Mouse (Mus musculus): ENCODE measurements around the gene Rab43. TPM values are rescaled to one million over a fixed set of nuclear protein-coding genes. Genes with fewer than 3 reads are reported as not detected.

Gene Rab43
- polyA plus RNA-seq, 1 experiment from 2014 or later: 12.5 TPM

- Histone ChIP-seq H3K9ac (no peak overlapping the region), H3K9me3 (no peaks in the 10 kb centered on the region), H3K4me1 (peaks cover 2% of the 10 kb centered on the region; the same call in 1 of the 2 replicates), H3K27ac (no peak overlapping the region), H3K4me2 (no peak overlapping the region), H3K27me3 (no peaks in the 10 kb centered on the region), H3K4me3 (no peak overlapping the region), H3K36me3 (peaks cover 28% of the 10 kb centered on the region)
- no peak for ATAC-seq (ENCODE audit: insufficient number of reproducible peaks, low FRiP score, low TSS enrichment, low read depth)
- 92% methylated on average over 10 of the region's 10 CpGs for WGBS
These were observed 18.0 kb downstream of the Rab43 start for GRCm38 (mm10) chr6:87793821-87794510.

DNA sequence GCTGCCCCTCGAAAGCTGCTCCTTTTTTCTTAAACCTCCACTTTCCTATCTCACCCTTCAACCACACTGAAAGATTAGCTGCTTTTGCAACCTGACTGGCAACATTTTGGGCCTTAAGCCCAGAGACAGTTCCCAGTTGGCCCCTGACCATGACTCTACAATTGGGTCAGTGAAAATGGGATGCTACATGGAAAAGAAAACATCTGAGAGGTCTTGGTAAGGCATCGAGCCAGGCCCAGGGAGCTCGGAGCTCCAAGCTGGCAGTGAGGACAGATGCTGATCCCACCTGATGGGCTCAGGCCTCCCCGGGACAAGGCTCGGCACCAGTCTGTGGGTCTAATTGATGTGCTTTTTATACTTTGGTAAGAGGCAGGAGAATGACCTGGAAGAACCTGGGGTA, 20.1 kb downstream of the Rab43 start:
- Histone ChIP-seq H3K27ac (no peak overlapping the region), H3K27me3 (no peaks in the 10 kb centered on the region), H3K4me1 (peaks cover 2% of the 10 kb centered on the region; the same call in 1 of the 2 replicates), H3K4me3 (no peak overlapping the region), H3K4me2 (no peak overlapping the region), H3K9ac (no peak overlapping the region), H3K36me3 (peaks cover 28% of the 10 kb centered on the region), H3K9me3 (no peaks in the 10 kb centered on the region)
- WGBS: 92% methylated on average over 5 of the region's 5 CpGs
- ATAC-seq (ENCODE audit: insufficient number of reproducible peaks, low FRiP score, low TSS enrichment, low read depth): no peak

DNA sequence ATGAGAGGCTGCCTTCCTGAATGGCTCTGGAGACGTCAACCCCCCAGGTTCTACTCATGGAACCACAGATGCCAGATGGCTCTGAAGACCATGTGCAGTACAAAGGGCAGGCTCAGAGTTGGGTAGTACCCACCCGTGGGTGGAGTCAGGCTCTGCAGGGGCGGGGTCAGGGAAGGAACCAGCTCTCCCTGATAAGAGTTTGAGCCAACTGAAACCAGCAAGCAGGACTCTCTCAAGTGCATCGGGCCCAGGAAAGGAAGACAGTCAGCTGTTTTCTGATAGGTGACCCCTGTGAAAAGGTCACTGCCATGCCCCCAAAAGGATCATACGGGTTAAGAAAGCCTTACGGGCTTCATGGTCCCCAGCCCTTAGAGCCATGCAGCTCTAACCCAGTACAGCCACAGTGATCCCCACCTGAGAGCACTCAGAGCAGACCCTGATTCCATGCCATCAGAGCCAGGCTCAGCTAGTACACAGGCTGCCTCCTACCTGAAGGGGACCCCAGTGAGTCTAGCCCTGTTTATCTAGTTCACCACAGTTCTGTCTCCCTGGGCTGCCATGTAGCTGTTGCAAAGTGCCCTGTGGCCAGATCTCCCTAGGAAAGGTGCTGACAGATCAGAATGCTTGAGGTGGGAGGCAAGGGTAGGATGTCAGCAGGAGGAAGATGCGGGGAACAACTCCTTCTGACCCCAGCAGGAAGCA, 21.0 kb downstream of the Rab43 start:
- Histone ChIP-seq H3K27ac (no peak overlapping the region), H3K4me3 (no peak overlapping the region), H3K36me3 (peaks cover 28% of the 10 kb centered on the region), H3K4me2 (no peak overlapping the region), H3K9ac (no peak overlapping the region), H3K4me1 (no peaks in the 10 kb centered on the region; the same call in 1 of the 2 replicates), H3K27me3 (no peaks in the 10 kb centered on the region), H3K9me3 (no peaks in the 10 kb centered on the region)
- 67% methylated on average over 7 of the region's 7 CpGs for WGBS
- ATAC-seq (ENCODE audit: insufficient number of reproducible peaks, low FRiP score, low TSS enrichment, low read depth): no peak

DNA sequence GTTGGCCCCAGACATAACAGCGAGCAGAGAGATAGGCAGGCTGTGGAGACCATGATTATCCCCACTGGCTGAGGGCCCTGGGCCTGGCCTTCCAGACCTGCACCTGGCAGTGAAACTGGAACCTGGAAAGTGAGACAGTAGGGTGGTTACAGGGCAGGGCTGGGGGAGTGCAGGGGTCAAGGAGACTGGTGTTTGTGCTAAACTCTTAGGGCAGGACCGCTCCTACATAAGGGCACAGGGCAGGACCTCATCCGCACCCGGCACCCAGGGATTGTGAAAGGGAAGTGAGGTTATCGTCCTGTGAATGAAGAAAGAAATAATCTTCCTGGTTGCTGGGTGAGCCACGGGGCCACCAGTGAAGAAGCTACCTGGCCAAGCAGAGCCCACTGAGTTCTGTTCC, 22.2 kb downstream of the Rab43 start:
- Histone ChIP-seq H3K27ac (no peak overlapping the region), H3K9me3 (no peaks in the 10 kb centered on the region), H3K4me1 (no peaks in the 10 kb centered on the region; the same call in 1 of the 2 replicates), H3K4me3 (no peak overlapping the region), H3K27me3 (no peaks in the 10 kb centered on the region), H3K9ac (no peak overlapping the region), H3K36me3 (peaks cover 28% of the 10 kb centered on the region), H3K4me2 (no peak overlapping the region)
- WGBS: 92% methylated on average over 6 of the region's 6 CpGs
- no peak for ATAC-seq (ENCODE audit: insufficient number of reproducible peaks, low FRiP score, low TSS enrichment, low read depth)

DNA sequence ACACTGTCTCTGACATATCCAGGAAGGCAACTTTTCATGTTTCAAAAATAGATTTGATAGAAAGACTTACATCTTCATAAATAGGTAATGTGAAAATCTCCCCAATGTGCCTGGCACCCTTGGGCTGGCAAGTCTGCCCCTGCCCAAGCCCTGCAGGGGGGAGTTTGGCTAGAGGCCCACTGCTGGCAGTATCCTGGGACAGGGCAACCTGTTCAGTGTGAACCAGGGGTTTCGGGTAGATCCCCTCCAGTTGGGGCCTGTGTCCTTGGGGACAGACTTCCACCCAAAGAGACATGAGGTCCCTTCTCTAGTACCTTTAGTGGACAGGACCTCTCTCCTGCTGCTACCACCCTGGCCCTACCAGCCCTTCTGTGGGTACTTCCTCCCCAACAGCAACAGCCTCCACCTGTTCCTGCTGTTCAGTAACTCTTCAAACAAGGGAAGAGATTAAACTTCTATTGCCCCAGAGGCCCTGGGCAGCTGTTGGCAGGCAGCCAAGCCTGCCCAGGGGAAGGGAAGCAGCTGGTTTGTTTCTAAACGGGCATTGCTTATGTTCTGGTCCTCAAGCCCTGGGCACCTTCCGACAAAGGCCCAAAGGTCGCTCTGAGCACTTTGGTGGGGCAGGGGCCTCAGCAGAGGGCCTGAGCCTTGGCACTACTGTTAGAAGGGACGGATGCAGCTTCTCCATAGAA, 22.9 kb downstream of the Rab43 start:
- ATAC-seq (ENCODE audit: insufficient number of reproducible peaks, low FRiP score, low TSS enrichment, low read depth): no peak
- no peak overlapping the region for H3K9ac ChIP-seq
- H3K27me3 ChIP-seq: no peaks in the 10 kb centered on the region
- H3K4me2 ChIP-seq: no peak overlapping the region
- 39% methylated on average over 5 of the region's 5 CpGs for WGBS
- no peak overlapping the region for H3K4me3 ChIP-seq
- no peak overlapping the region for H3K27ac ChIP-seq
- H3K36me3 ChIP-seq: peaks cover 26% of the 10 kb centered on the region
- no peaks in the 10 kb centered on the region for H3K9me3 ChIP-seq
- no peaks in the 10 kb centered on the region; the same call in 1 of the 2 replicates for H3K4me1 ChIP-seq

DNA sequence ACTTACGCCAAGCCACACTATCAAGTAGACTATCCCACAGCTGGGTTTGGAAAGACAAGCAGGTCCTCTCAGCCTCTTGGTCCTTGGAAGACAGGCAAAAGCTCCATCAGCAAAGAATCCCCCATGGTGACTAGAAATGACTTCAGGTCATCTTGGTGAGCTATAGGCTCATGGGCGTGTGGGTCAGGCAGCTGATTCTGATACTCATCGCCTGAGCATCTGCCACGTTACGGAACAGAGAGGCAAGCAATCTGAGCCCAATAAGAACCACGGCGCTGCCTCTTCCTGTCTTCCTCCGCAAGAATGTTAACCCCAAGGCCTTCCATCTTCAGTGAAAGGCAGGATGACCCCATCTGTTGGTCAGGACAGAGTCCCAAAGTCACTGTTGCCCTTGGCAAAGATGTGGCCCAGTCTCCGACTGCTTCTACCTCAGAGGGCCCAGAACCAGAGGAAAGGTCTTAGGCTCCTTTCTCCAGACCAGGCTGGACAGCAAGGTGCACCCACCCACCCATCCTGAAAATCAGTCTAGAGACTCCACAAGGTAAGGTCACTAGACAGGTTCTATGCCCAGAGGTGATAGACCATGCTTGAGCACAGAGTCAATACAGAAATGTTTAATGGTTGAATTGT, 23.6 kb downstream of the Rab43 start:
- ATAC-seq (ENCODE audit: insufficient number of reproducible peaks, low FRiP score, low TSS enrichment, low read depth): no peak
- Histone ChIP-seq H3K9ac (no peak overlapping the region), H3K27ac (no peak overlapping the region), H3K27me3 (no peaks in the 10 kb centered on the region), H3K9me3 (no peaks in the 10 kb centered on the region), H3K4me2 (no peak overlapping the region), H3K4me3 (no peak overlapping the region), H3K4me1 (no peaks in the 10 kb centered on the region; the same call in 1 of the 2 replicates), H3K36me3 (peaks cover 25% of the 10 kb centered on the region)
- WGBS: 87% methylated on average over 9 of the region's 9 CpGs

GRCm38 (mm10) chr6:87787108-87787890, 24.7 kb downstream of the Rab43 start:
- Histone ChIP-seq H3K36me3 (peaks cover 16% of the 10 kb centered on the region), H3K4me3 (no peak overlapping the region), H3K27ac (no peak overlapping the region), H3K27me3 (no peaks in the 10 kb centered on the region), H3K4me2 (no peak overlapping the region), H3K9me3 (no peaks in the 10 kb centered on the region), H3K4me1 (no peaks in the 10 kb centered on the region; the same call in 1 of the 2 replicates), H3K9ac (no peak overlapping the region)
- ATAC-seq (ENCODE audit: insufficient number of reproducible peaks, low FRiP score, low TSS enrichment, low read depth): no peak
- 76% methylated on average over 6 of the region's 6 CpGs for WGBS

DNA sequence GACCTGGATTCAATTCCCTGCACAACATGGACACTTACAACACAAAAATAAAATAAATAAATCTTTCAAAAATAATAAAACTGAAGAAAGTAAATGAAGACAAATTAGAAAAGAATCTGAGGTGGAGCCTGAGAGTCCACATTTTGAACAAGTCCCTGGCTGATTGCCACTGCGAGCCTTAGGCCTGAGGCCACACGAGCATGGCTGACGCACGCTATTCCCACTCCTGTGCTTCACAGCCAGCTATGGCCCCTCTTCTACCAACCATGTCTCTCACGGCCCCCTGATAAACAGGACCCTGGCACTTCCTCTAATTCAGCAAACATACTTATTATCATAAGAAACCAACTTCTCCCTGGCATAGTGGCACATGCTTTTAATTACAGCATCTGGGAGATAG, 25.3 kb downstream of the Rab43 start:
- no peaks in the 10 kb centered on the region; the same call in 1 of the 2 replicates for H3K4me1 ChIP-seq
- ATAC-seq (ENCODE audit: insufficient number of reproducible peaks, low FRiP score, low TSS enrichment, low read depth): no peak
- H3K27ac ChIP-seq: no peak overlapping the region
- peaks cover 9% of the 10 kb centered on the region for H3K36me3 ChIP-seq
- no peak overlapping the region for H3K9ac ChIP-seq
- 66% methylated on average over 5 of the region's 5 CpGs for WGBS
- no peak overlapping the region for H3K4me2 ChIP-seq
- no peak overlapping the region for H3K4me3 ChIP-seq
- H3K27me3 ChIP-seq: no peaks in the 10 kb centered on the region
- no peaks in the 10 kb centered on the region for H3K9me3 ChIP-seq

- WGBS: 74% methylated on average over 8 of the region's 8 CpGs
These were observed 27.9 kb downstream of the Rab43 start for GRCm38 (mm10) chr6:87784033-87784432.

DNA sequence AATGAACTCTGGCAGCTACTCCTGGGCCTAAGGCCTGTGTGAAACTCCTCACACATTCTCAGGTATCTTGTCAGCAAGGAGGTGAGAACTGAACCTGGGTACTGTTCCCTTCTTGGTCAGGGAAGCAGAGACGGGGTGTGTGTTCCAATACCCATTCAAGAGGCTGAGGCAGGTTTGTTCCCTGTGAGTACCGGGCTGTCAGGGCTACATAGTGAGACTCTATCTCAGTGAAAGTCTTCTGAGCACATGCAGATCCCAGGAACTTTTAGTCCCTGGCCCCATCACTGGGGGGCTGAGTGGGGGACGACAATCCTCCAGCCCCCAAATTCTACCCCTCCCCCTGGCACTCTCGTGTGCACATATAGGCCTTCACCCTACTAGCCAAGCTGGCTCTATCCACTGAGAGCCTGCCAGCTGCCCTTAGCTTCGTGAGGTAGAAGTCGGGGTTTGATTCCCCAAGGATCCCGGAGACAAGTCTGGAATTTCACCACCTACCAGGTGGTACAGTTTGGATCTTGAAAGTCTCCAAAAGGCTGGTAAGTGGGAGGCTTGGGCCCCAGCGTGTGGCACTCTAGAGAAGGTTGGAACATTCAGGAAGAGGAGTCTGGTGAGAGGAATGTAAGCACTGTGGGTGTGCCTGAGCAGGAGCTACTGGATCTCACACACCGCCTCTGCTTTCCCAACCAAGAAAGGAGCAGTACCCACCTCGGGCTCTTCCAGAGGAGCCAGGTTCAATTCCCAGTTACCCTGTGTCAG, 31.2 kb downstream of the Rab43 start:
- Histone ChIP-seq H3K4me1 (peaks cover 13% of the 10 kb centered on the region), H3K36me3 (no peaks in the 10 kb centered on the region), H3K4me3 (no peak overlapping the region), H3K9ac (no peak overlapping the region), H3K27me3 (no peaks in the 10 kb centered on the region), H3K27ac (no peak overlapping the region), H3K9me3 (no peaks in the 10 kb centered on the region), H3K4me2 (no peak overlapping the region)
- no peak for ATAC-seq (ENCODE audit: insufficient number of reproducible peaks, low FRiP score, low TSS enrichment, low read depth)
- WGBS: 69% methylated on average over 10 of the region's 10 CpGs

More at GRCm38 (mm10) chr6:87784033-87784432, 27.9 kb downstream of the Rab43 start:
- no peak for ATAC-seq (ENCODE audit: insufficient number of reproducible peaks, low FRiP score, low TSS enrichment, low read depth)
- no peak overlapping the region for H3K9ac ChIP-seq
- no peaks in the 10 kb centered on the region for H3K27me3 ChIP-seq
- no peak overlapping the region for H3K4me2 ChIP-seq
- H3K4me3 ChIP-seq: no peak overlapping the region
- H3K9me3 ChIP-seq: no peaks in the 10 kb centered on the region
- H3K36me3 ChIP-seq: no peaks in the 10 kb centered on the region
- no peak overlapping the region for H3K27ac ChIP-seq
- peaks cover 4% of the 10 kb centered on the region for H3K4me1 ChIP-seq

Measured in limb, embryonic 15.5 days (tissue).